Mouse (Mus musculus) testis, postnatal 14 days (tissue): ENCODE data around the gene Fstl1.
A peak's percentile ranks its signal among the peaks of the same experiment; 100 is the strongest.

Experiments used
- DNase-seq: peaks from one replicate; pipeline ENCODE4 v3.0.0; 2021; ENCODE audit warnings: low spot score

Fstl1 gene

GRCm38 (mm10) chr16:37776860-37777651 is at the start of gene Fstl1:
Gene Fstl1 (plus strand): TSS chr16:37776873.
- DNase-seq, result peak; percentile 19

GRCm38 (mm10) chr16:37728674-37729073 is 48.0 kb upstream of the Fstl1 start:
- DNase-seq, result no peak

- no peak for DNase-seq
Measured at GRCm38 (mm10) chr16:37729381-37730150, 47.1 kb upstream of the Fstl1 start.

- no peak for DNase-seq
Measured at GRCm38 (mm10) chr16:37730293-37730835, 46.3 kb upstream of the Fstl1 start.

- DNase-seq, result no peak
Measured at GRCm38 (mm10) chr16:37731431-37731830, 45.2 kb upstream of the Fstl1 start.

GRCm38 (mm10) chr16:37732023-37732761 is 44.5 kb upstream of the Fstl1 start:
- DNase-seq, result no peak

GRCm38 (mm10) chr16:37740076-37740475 is 36.6 kb upstream of the Fstl1 start:
- DNase-seq, result no peak

GRCm38 (mm10) chr16:37742266-37742665 is 34.4 kb upstream of the Fstl1 start:
- DNase-seq, result no peak

GRCm38 (mm10) chr16:37752876-37753275 is 23.8 kb upstream of the Fstl1 start:
- DNase-seq, result no peak

- DNase-seq, result no peak
Measured at GRCm38 (mm10) chr16:37753809-37754208, 22.9 kb upstream of the Fstl1 start.

GRCm38 (mm10) chr16:37754483-37754882 is 22.2 kb upstream of the Fstl1 start:
- no peak for DNase-seq

- no peak for DNase-seq
Measured at GRCm38 (mm10) chr16:37757223-37757622, 19.4 kb upstream of the Fstl1 start.

- DNase-seq, result no peak
Measured at GRCm38 (mm10) chr16:37763797-37764196, 12.9 kb upstream of the Fstl1 start.

- no peak for DNase-seq
Measured at GRCm38 (mm10) chr16:37776166-37776859, 360 bp upstream of the Fstl1 start.

GRCm38 (mm10) chr16:37777796-37778475 is 1.3 kb downstream of the Fstl1 start:
- DNase-seq, result no peak

GRCm38 (mm10) chr16:37778529-37778928 is 1.9 kb downstream of the Fstl1 start:
- no peak for DNase-seq

- DNase-seq, result no peak
Measured at GRCm38 (mm10) chr16:37779651-37780280, 3.1 kb downstream of the Fstl1 start.

GRCm38 (mm10) chr16:37780386-37780785 is 3.7 kb downstream of the Fstl1 start:
- DNase-seq, result no peak

- DNase-seq, result no peak
Measured at GRCm38 (mm10) chr16:37780911-37781310, 4.2 kb downstream of the Fstl1 start.

- no peak for DNase-seq
Measured at GRCm38 (mm10) chr16:37784526-37784925, 7.9 kb downstream of the Fstl1 start.
